Mouse (Mus musculus) forebrain, postnatal 0 days (tissue): ENCODE results near the gene Mdm4. TPM values are rescaled to one million over a fixed set of nuclear protein-coding genes. Genes with fewer than 3 reads are reported as not detected.

Source experiments
- ATAC-seq: fragments of 200-750 bp; cut with Nextera tagmentation; 2 replicates; pipeline ENCODE4 v1.8.0; 2017; ENCODE audit warnings: mild to moderate bottlenecking, moderate library complexity
- DNase-seq: peaks from one replicate; pipeline ENCODE4 v3.0.0-alpha.2; 2015
- H3K27ac ChIP-seq: fragments of 300-500 bp; sonication (generic); 2 replicates; pipeline ENCODE4 v1.5.1; 2014; ENCODE audit warnings: low read depth, mild to moderate bottlenecking, antibody characterized with exemption, low read length, moderate library complexity, mixed read lengths
- H3K27me3 ChIP-seq: fragments of 300-500 bp; sonication (generic); 2 replicates; pipeline ENCODE4 v1.6.1; 2014; ENCODE audit warnings: mild to moderate bottlenecking, low read length, mixed read lengths; ENCODE audit not compliant: insufficient read depth
- H3K36me3 ChIP-seq: fragments of 300-500 bp; sonication (generic); 2 replicates; pipeline ENCODE4 v1.6.1; 2014; ENCODE audit warnings: mild to moderate bottlenecking, moderate library complexity; ENCODE audit not compliant: insufficient read depth
- H3K4me1 ChIP-seq: fragments of 300-500 bp; sonication (generic); 2 replicates; pipeline ENCODE4 v1.6.1; 2014; ENCODE audit warnings: antibody characterized with exemption; ENCODE audit not compliant: insufficient read depth
- H3K4me2 ChIP-seq: fragments of 300-500 bp; sonication (generic); 2 replicates; pipeline ENCODE4 v1.6.1; 2014; ENCODE audit warnings: low read depth, mild to moderate bottlenecking, moderate library complexity
- H3K4me3 ChIP-seq: fragments of 300-500 bp; sonication (generic); 2 replicates; pipeline ENCODE4 v1.5.1; 2014; ENCODE audit warnings: low read depth, low read length, mixed read lengths
- H3K9ac ChIP-seq: fragments of 300-500 bp; sonication (generic); 2 replicates; pipeline ENCODE4 v1.6.1; 2014; ENCODE audit warnings: mild to moderate bottlenecking
- H3K9me3 ChIP-seq: fragments of 300-500 bp; sonication (generic); 2 replicates; pipeline ENCODE4 v1.6.1; 2016; ENCODE audit warnings: low read length
- CTCF ChIP-seq: sonication (generic); IDR thresholded peaks from 2 replicates; pipeline ENCODE4 v1.5.1; 2016; ENCODE audit warnings: antibody characterized with exemption, control low read depth, low read depth
- WGBS: fragments of 180-500 bp; shearing (Covaris S2); extraction: QIAGEN DNeasy Blood & Tissue Kit; methylation state at CpG from one replicate; pipeline ENCODE4 v1.1.7; 2014; 5-methylcytosine and 5-hydroxymethylcytosine counted together
- polyA plus RNA-seq: library from polyadenylated mRNA; unstranded; fragments of >200 nt; fragmentation: Nextera tagmentation; extraction: Ambion mirVana; gene quantifications from 2 replicates; pipeline ENCODE4 v1.2.1, GENCODE M21; 2015
- total RNA-seq: library from RNA; depleted of rRNA; stranded (reverse); fragments of >200 nt; gene quantifications from 2 replicates; pipeline ENCODE4 v1.2.3, GENCODE M21; 2014

The Mdm4 gene
- total and polyA plus RNA-seq, 2 experiments from 2014 or later, result 27.4 to 74.8 TPM

GRCm38 (mm10) chr1:133068669-133069274 lies 38.4 kb upstream of the Mdm4 start:
- ATAC-seq (no peak), DNase-seq (no peak)
- H3K36me3 ChIP-seq, result peaks cover 26% of the 10 kb centered on the region
- no peak for TF ChIP-seq CTCF
- WGBS, result 54% methylated on average over 15 of the region's 15 CpGs
- no peaks in the 10 kb centered on the region for H3K9me3 ChIP-seq
- peaks cover 9% of the 10 kb centered on the region; the same call in 1 of the 2 replicates for H3K4me1 ChIP-seq
- no peak overlapping the region for H3K4me3 ChIP-seq
- no peak overlapping the region for H3K4me2 ChIP-seq
- H3K27ac ChIP-seq, result peak overlapping the region; percentile 50
- H3K9ac ChIP-seq, result no peak overlapping the region
- H3K27me3 ChIP-seq, result no peaks in the 10 kb centered on the region

GRCm38 (mm10) chr1:133068268-133068667 lies 37.9 kb upstream of the Mdm4 start:
- ATAC-seq (no peak), DNase-seq (no peak)
- 55% methylated on average over 5 of the region's 5 CpGs for WGBS
- Histone ChIP-seq H3K27me3 (no peaks in the 10 kb centered on the region), H3K27ac (peak overlapping the region; percentile 50), H3K4me1 (peaks cover 9% of the 10 kb centered on the region; the same call in 1 of the 2 replicates), H3K9ac (no peak overlapping the region), H3K36me3 (peaks cover 21% of the 10 kb centered on the region), H3K9me3 (no peaks in the 10 kb centered on the region), H3K4me2 (no peak overlapping the region), H3K4me3 (no peak overlapping the region)
- no peak for TF ChIP-seq CTCF

- Histone ChIP-seq H3K27me3 (no peaks in the 10 kb centered on the region), H3K4me3 (no peak overlapping the region), H3K27ac (no peak overlapping the region), H3K4me2 (no peak overlapping the region), H3K4me1 (no peaks in the 10 kb centered on the region), H3K9me3 (no peaks in the 10 kb centered on the region), H3K9ac (no peak overlapping the region), H3K36me3 (peaks cover 18% of the 10 kb centered on the region)
- 61% methylated on average over 6 of the region's 6 CpGs for WGBS
- ATAC-seq (peak; percentile 82), DNase-seq (peak; percentile 51)
- no peak for TF ChIP-seq CTCF
These were observed 32.8 kb upstream of the Mdm4 start for GRCm38 (mm10) chr1:133063164-133063563.

- no peak for TF ChIP-seq CTCF
- ATAC-seq, result no peak
- Histone ChIP-seq H3K9ac (no peak overlapping the region), H3K9me3 (no peaks in the 10 kb centered on the region), H3K4me3 (no peak overlapping the region), H3K27me3 (no peaks in the 10 kb centered on the region), H3K4me1 (no peaks in the 10 kb centered on the region), H3K4me2 (no peak overlapping the region), H3K27ac (no peak overlapping the region), H3K36me3 (0 out of 2 replicates have a peak, but pooled peaks cover 3% of the 10 kb centered on the region)
- WGBS, result 62% methylated on average over 4 of the region's 4 CpGs
- no peak for DNase-seq
These were observed 30.3 kb upstream of the Mdm4 start for GRCm38 (mm10) chr1:133060681-133061080.

DNA sequence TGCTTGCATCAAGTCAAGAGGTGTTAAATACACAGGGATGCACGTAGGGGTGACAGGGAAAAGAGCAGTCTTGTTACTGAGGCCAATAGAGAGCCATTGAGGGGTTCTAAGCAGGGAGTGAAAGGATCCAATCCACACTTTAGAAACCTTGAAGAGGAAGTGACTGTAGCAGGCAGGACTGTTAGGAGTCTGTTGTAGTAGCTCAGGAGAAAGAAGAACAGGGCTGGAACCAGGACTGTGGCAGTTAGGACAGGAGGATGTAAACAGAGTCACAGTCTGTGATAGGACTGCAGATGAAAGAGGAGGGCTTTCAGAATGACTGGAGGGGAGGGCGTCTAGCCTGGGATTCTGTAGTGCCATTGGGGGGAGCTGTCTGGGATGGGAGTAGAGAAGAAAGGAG lies 29.2 kb upstream of the Mdm4 start:
- 30% methylated on average over 2 of the region's 2 CpGs for WGBS
- Histone ChIP-seq H3K4me2 (no peak overlapping the region), H3K4me1 (no peaks in the 10 kb centered on the region), H3K9me3 (no peaks in the 10 kb centered on the region), H3K27ac (no peak overlapping the region), H3K9ac (no peak overlapping the region), H3K27me3 (no peaks in the 10 kb centered on the region), H3K36me3 (0 out of 2 replicates have a peak, but pooled peaks cover 3% of the 10 kb centered on the region), H3K4me3 (no peak overlapping the region)
- ATAC-seq (no peak), DNase-seq (no peak)
- TF ChIP-seq CTCF, result no peak

GRCm38 (mm10) chr1:133057345-133058034 lies 27.1 kb upstream of the Mdm4 start:
- Histone ChIP-seq H3K4me3 (no peak overlapping the region), H3K27ac (no peak overlapping the region), H3K9me3 (no peaks in the 10 kb centered on the region), H3K4me2 (no peak overlapping the region), H3K9ac (no peak overlapping the region), H3K36me3 (0 out of 2 replicates have a peak, but pooled peaks cover 3% of the 10 kb centered on the region), H3K27me3 (no peaks in the 10 kb centered on the region), H3K4me1 (no peaks in the 10 kb centered on the region)
- no peak for DNase-seq
- 46% methylated on average over 7 of the region's 7 CpGs for WGBS
- no peak for TF ChIP-seq CTCF
- ATAC-seq, result no peak

DNA sequence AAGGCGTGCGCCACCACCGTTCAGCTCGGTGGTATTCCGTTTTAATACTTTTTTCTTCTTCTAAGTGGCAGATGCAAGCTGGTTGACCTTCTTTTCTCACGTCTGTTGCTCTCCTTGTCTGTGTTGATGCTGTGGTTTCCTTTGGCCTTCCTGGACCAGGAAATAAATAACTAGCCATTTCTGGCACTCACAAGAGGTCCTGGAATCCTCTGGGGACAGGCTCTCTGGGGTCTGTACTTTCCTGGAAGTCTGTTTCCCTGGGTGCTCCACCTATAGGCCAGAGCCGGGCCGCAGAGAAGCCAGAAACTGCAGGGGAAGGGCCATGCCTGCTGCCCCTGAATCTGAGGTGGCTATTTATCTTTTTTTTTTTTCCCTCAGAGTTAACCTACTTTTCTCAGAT lies 24.0 kb upstream of the Mdm4 start:
- Histone ChIP-seq H3K27ac (no peak overlapping the region), H3K27me3 (no peaks in the 10 kb centered on the region), H3K9ac (no peak overlapping the region), H3K4me1 (0 out of 2 replicates have a peak, but pooled peaks cover 4% of the 10 kb centered on the region), H3K36me3 (no peaks in the 10 kb centered on the region), H3K4me2 (no peak overlapping the region), H3K4me3 (no peak overlapping the region), H3K9me3 (no peaks in the 10 kb centered on the region)
- DNase-seq (no peak), ATAC-seq (no peak)
- TF ChIP-seq CTCF, result no peak
- 85% methylated on average over 8 of the region's 8 CpGs for WGBS
